Mouse (Mus musculus) cortical plate, adult 2 months (tissue): ENCODE measurements around the gene Akap9.

Experiments used
- CTCF ChIP-seq: fragments of 200-500 bp; IDR thresholded peaks from 2 replicates; pipeline ENCODE4 v1.5.1; 2011; ENCODE audit warnings: mild to moderate bottlenecking, control low read depth, low read length; ENCODE audit not compliant: insufficient read depth; ENCODE audit errors: extremely low read depth
- POLR2A ChIP-seq: fragments of 200-500 bp; IDR thresholded peaks from 2 replicates; pipeline ENCODE4 v1.6.1; 2011; ENCODE audit warnings: mild to moderate bottlenecking, low read length, control low read depth; ENCODE audit not compliant: insufficient read depth; ENCODE audit errors: extremely low read depth

GRCm38 (mm10) chr5:3976111-3976510 is 48.3 kb downstream of the Akap9 start:
- TF ChIP-seq POLR2A (no peak), CTCF (no peak)
